Mouse (Mus musculus) ovary, postnatal 36 days (tissue): ENCODE results near the gene Ptprd.

Experiments used
- DNase-seq: peaks from one replicate; pipeline ENCODE4 v3.0.0; 2022; ENCODE audit warnings: low spot score, mixed read lengths

Gene Ptprd

GRCm38 (mm10) chr4:77248918-77249317 lies 962.8 kb downstream of the Ptprd start:
- no peak for DNase-seq

- DNase-seq, result no peak
Measured at GRCm38 (mm10) chr4:77241852-77242455, 969.8 kb downstream of the Ptprd start.

GRCm38 (mm10) chr4:77238144-77238543 lies 973.6 kb downstream of the Ptprd start:
- no peak for DNase-seq

GRCm38 (mm10) chr4:77233243-77233642 lies 978.5 kb downstream of the Ptprd start:
- DNase-seq, result no peak

- DNase-seq, result no peak
Measured at GRCm38 (mm10) chr4:77168866-77169265, 1042.9 kb downstream of the Ptprd start.

- DNase-seq, result no peak
Measured at GRCm38 (mm10) chr4:77157601-77158000, 1054.2 kb downstream of the Ptprd start.

GRCm38 (mm10) chr4:77155561-77155960 lies 1056.2 kb downstream of the Ptprd start:
- DNase-seq, result no peak

- no peak for DNase-seq
Measured at GRCm38 (mm10) chr4:77155037-77155436, 1056.7 kb downstream of the Ptprd start.

GRCm38 (mm10) chr4:77124852-77125251 lies 1086.9 kb downstream of the Ptprd start:
- DNase-seq, result no peak

- no peak for DNase-seq
Measured at GRCm38 (mm10) chr4:77110894-77111293, 1100.9 kb downstream of the Ptprd start.

- no peak for DNase-seq
Measured at GRCm38 (mm10) chr4:77107291-77107690, 1104.5 kb downstream of the Ptprd start.

- DNase-seq, result peak; percentile 27
Measured at GRCm38 (mm10) chr4:77083165-77083564, 1128.6 kb downstream of the Ptprd start.

GRCm38 (mm10) chr4:77077607-77078006 lies 1134.2 kb downstream of the Ptprd start:
- DNase-seq, result no peak

GRCm38 (mm10) chr4:77050536-77051207 lies 1161.1 kb downstream of the Ptprd start:
- DNase-seq, result no peak

GRCm38 (mm10) chr4:77004483-77004882 lies 1207.3 kb downstream of the Ptprd start:
- DNase-seq, result no peak

GRCm38 (mm10) chr4:76996172-76996571 lies 1215.6 kb downstream of the Ptprd start:
- DNase-seq, result no peak

GRCm38 (mm10) chr4:76989961-76990360 lies 1221.8 kb downstream of the Ptprd start:
- no peak for DNase-seq

GRCm38 (mm10) chr4:76977056-76977809 lies 1234.5 kb downstream of the Ptprd start:
- DNase-seq, result no peak

- DNase-seq, result no peak
Measured at GRCm38 (mm10) chr4:76948251-76948650, 1263.5 kb downstream of the Ptprd start.

- no peak for DNase-seq
Measured at GRCm38 (mm10) chr4:76941382-76942360, 1270.1 kb downstream of the Ptprd start.

GRCm38 (mm10) chr4:76931559-76931958 lies 1280.2 kb downstream of the Ptprd start:
- no peak for DNase-seq
